Mouse (Mus musculus) MEL (cell line): ENCODE results near the gene Fam111a. TPM values are rescaled to one million over a fixed set of nuclear protein-coding genes. Genes with fewer than 3 reads are reported as not detected.

Experiments
- DNase-seq: peaks from one replicate; pipeline ENCODE4 v3.0.0; 2011; ENCODE audit warnings: low read depth, low spot score
- H3K27ac ChIP-seq: 2 replicates; pipeline ENCODE4 v1.5.1; 2012; ENCODE audit warnings: low read depth, mild to moderate bottlenecking, control low read depth, low read length, moderate library complexity; ENCODE audit not compliant: control insufficient read depth
- H3K27me3 ChIP-seq, 2 experiments: fragments of 150-350 bp in 1 of 2; sonication (generic) in 1 of 2; 2 replicates each; pipeline ENCODE4 v1.6.1; 2012; ENCODE audit warnings: low read length in 2 of 2, mild to moderate bottlenecking in 2 of 2, improper control_type of control experiment in 1 of 2, moderate library complexity in 1 of 2; ENCODE audit not compliant: insufficient read depth in 2 of 2, control insufficient read depth in 1 of 2
- H3K36me3 ChIP-seq, 2 experiments: 2 replicates each; pipeline ENCODE4 v1.6.1; 2012 to 2014; ENCODE audit warnings: low read length in 2 of 2, improper control_type of control experiment in 1 of 2, inconsistent platforms in 1 of 2, mild to moderate bottlenecking in 1 of 2; ENCODE audit not compliant: insufficient read depth in 2 of 2, control insufficient read depth in 1 of 2
- H3K4me1 ChIP-seq, 2 experiments: fragments of 150-350 bp in 1 of 2; sonication (generic) in 1 of 2; 2 replicates each; pipeline ENCODE4 v1.6.1; 2012; ENCODE audit warnings: low read length in 2 of 2, improper control_type of control experiment in 1 of 2, mild to moderate bottlenecking in 1 of 2; ENCODE audit not compliant: insufficient read depth in 2 of 2, control insufficient read depth in 1 of 2
- H3K4me3 ChIP-seq, 2 experiments: fragments of 150-350 bp in 1 of 2; sonication (generic) in 1 of 2; 2 replicates each; pipeline ENCODE4 v1.5.1; 2012; ENCODE audit warnings: low read depth in 2 of 2, low read length in 2 of 2, mild to moderate bottlenecking in 2 of 2, moderate library complexity in 2 of 2, control low read depth in 1 of 2, improper control_type of control experiment in 1 of 2; ENCODE audit not compliant: control insufficient read depth in 1 of 2, insufficient read depth in 1 of 2
- H3K79me2 ChIP-seq: 2 replicates; pipeline ENCODE4 v1.6.1; 2012; ENCODE audit warnings: mild to moderate bottlenecking, low read length, moderate library complexity; ENCODE audit not compliant: control insufficient read depth, poor library complexity, insufficient read depth
- H3K9ac ChIP-seq: 2 replicates; pipeline ENCODE4 v1.6.1; 2012; ENCODE audit warnings: low read depth, mild to moderate bottlenecking, control low read depth, low read length, moderate library complexity; ENCODE audit not compliant: control insufficient read depth, poor library complexity, severe bottlenecking
- H3K9me3 ChIP-seq: fragments of 150-350 bp; sonication (generic); replicated peaks from 2 replicates; pipeline ENCODE4 v1.6.1; 2012; ENCODE audit warnings: mild to moderate bottlenecking, low read length, improper control_type of control experiment, moderate library complexity; ENCODE audit not compliant: insufficient read depth
- ELF1 ChIP-seq: IDR thresholded peaks from 2 replicates; pipeline ENCODE4 v1.6.1; 2014; ENCODE audit warnings: low read depth, mild to moderate bottlenecking, inconsistent platforms, low read length, improper control_type of control experiment, moderate library complexity
- HCFC1 ChIP-seq: IDR thresholded peaks from 2 replicates; pipeline ENCODE4 v1.6.1; 2012; ENCODE audit warnings: low read depth, mild to moderate bottlenecking, inconsistent platforms, low read length, improper control_type of control experiment, moderate library complexity
- JUND ChIP-seq: IDR thresholded peaks from 2 replicates; pipeline ENCODE4 v1.6.1; 2011; ENCODE audit warnings: low read depth, mild to moderate bottlenecking, improper control_type of control experiment, low read length
- KAT2A ChIP-seq: conservative IDR thresholded peaks from 2 replicates; pipeline ENCODE4 v1.6.1; 2012; ENCODE audit warnings: low read depth, low read length, improper control_type of control experiment, inconsistent platforms
- MAFK ChIP-seq: IDR thresholded peaks from 2 replicates; pipeline ENCODE4 v1.6.1; 2011; ENCODE audit warnings: low read depth, mild to moderate bottlenecking, low read length, improper control_type of control experiment, borderline replicate concordance
- MAX ChIP-seq: IDR thresholded peaks from 2 replicates; pipeline ENCODE4 v1.6.1; 2011; ENCODE audit warnings: low read length, improper control_type of control experiment
- MYB ChIP-seq: IDR thresholded peaks from 2 replicates; pipeline ENCODE4 v1.6.1; 2011; ENCODE audit warnings: mild to moderate bottlenecking, low read depth, low read length, improper control_type of control experiment
- POLR2AphosphoS2 ChIP-seq: IDR thresholded peaks from 2 replicates; pipeline ENCODE4 v1.6.1; 2011; ENCODE audit warnings: low read length, improper control_type of control experiment
- POLR2AphosphoS5 ChIP-seq: IDR thresholded peaks from 2 replicates; pipeline ENCODE4 v1.6.1; 2012; ENCODE audit warnings: low read depth, borderline replicate concordance, mild to moderate bottlenecking, inconsistent platforms, low read length, moderate library complexity, mixed read lengths
- SMC3 ChIP-seq: IDR thresholded peaks from 2 replicates; pipeline ENCODE4 v1.6.1; 2011; ENCODE audit warnings: low read depth, low read length, improper control_type of control experiment
- TAL1 ChIP-seq: IDR thresholded peaks from 2 replicates; pipeline ENCODE4 v1.6.1; 2012; ENCODE audit warnings: mild to moderate bottlenecking, inconsistent platforms, low read length, moderate library complexity, mixed read lengths
- USF1 ChIP-seq: IDR thresholded peaks from 2 replicates; pipeline ENCODE4 v1.6.1; 2014; ENCODE audit warnings: low read depth, mild to moderate bottlenecking, inconsistent platforms, low read length, improper control_type of control experiment, moderate library complexity
- polyA plus RNA-seq, 2 experiments: library from polyadenylated mRNA; stranded (reverse) in 1 of 2; unstranded in 1 of 2; fragments of >175 nt in 1 of 2; fragments of >200 nt in 1 of 2; gene quantifications; 2 replicates each; pipeline versions ENCODE4 v1.2.1 to v1.2.4; 2012; ENCODE audit warnings: low replicate concordance in 2 of 2, low read depth in 1 of 2; ENCODE audit not compliant: insufficient read length in 2 of 2, insufficient read depth in 1 of 2, missing spikeins in 1 of 2
- total RNA-seq: library from RNA; depleted of rRNA; stranded (reverse); fragments of 300-350 nt; gene quantifications from 2 replicates; pipeline ENCODE4 v1.2.3, GENCODE M21; 2012

Fam111a gene
- total and polyA plus RNA-seq, 3 experiments: 56.1 to 157 (median 75.9) TPM

DNA sequence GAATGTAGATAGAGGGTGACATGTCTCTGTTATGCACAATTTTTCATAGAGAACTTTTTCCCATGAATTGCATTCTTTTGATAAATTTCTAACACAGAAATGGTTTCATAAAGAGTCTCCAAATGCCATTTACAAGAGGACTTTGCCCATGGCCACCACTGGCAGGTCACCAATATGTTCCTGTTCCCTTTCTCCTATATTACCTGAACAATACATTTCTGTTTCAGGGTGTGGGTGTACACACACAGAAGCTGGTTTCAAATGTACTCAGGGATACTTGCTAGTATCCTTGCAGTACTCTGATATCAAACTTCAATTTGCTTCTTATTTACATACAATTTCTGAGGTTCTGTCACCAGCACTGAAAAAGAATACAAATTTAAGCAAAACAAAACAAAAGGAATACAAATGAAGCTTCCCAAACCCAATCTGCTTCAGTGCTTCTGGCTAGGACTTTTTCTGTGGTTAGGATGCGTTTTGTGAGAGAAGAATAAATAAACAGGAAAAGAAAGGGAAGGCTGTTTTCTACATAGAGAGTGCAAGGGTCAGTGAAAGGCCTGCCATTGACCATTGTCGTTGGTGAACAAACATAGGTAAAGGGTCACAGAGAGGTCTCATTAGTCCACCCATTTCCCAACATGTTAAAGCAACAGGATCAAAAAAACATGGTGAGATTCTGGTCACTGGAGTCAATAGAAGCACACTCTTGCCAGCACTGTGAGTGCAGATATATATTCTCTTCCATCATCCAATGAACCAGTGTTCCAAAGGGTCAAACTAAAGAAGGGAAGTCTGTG lies 55.3 kb downstream of the Fam111a start:
- Histone ChIP-seq H3K27ac (no peak overlapping the region), H3K4me3 (no peak overlapping the region), H3K9ac (no peak overlapping the region), H3K9me3 (no peaks in the 10 kb centered on the region), H3K79me2 (no peaks in the 10 kb centered on the region)
- no peak for DNase-seq
- no peak for TF ChIP-seq JUND
- TF ChIP-seq TAL1: no peak
- TF ChIP-seq POLR2AphosphoS2: no peak
- TF ChIP-seq SMC3: no peak
- TF ChIP-seq MYB: no peak
- TF ChIP-seq POLR2AphosphoS5: no peak
- no peak for TF ChIP-seq HCFC1
- TF ChIP-seq, all 39 proteins: peak for 0
- H3K27me3 ChIP-seq: no peaks in the 10 kb centered on the region
- 0 out of 4 replicates have a peak, but pooled peaks cover 0 to 2% of the 10 kb centered on the region in 2 experiments for H3K36me3 ChIP-seq
- H3K4me1 ChIP-seq: no peaks in the 10 kb centered on the region

DNA sequence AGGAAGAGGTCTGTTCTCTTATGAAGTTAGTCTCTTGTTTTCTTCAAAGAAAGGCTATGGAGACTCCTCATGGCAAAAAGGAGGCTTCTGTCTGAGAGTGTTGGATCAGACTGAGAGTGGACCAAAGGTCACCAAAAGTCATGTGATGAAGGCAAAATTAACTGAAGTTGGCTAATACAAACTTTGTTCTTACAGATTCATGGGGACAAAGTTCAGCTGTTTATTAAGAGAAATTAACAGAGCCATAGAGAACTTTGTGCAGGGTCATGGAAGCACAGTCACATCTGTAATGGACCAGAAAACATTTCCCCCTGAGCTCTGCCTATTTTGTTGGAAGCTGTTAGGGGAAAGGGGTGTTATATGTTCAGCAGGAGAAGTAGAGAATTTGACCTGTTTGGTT lies 62.8 kb downstream of the Fam111a start:
- Histone ChIP-seq H3K27ac (no peak overlapping the region), H3K9me3 (no peaks in the 10 kb centered on the region), H3K4me3 (no peak overlapping the region), H3K9ac (no peak overlapping the region), H3K79me2 (no peaks in the 10 kb centered on the region), H3K36me3 (0 out of 4 replicates have a peak, but pooled peaks cover 0 to 2% of the 10 kb centered on the region in 2 experiments), H3K4me1 (no peaks in the 10 kb centered on the region), H3K27me3 (no peaks in the 10 kb centered on the region)
- no peak for DNase-seq
- no peak for TF ChIP-seq USF1

DNA sequence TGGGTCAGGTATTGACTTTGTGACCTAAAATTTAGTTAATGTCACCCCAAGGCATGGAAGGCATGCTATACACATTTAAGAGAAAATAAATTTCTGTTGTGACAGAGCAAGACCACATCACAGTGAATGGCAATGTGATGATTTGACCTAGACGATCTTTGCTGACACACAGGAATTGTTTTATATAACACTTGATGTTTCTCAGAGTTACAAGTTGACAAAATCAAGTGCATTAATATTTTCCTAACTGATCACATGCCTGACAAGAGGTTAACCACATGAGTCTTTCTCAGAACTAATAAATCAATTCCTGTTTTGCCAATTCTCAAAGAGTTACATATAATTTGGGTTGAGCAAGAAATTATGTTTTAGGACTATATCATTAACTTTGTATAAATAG lies 68.1 kb downstream of the Fam111a start:
- H3K4me3 ChIP-seq: no peak overlapping the region
- H3K4me1 ChIP-seq: no peaks in the 10 kb centered on the region
- H3K79me2 ChIP-seq: no peaks in the 10 kb centered on the region
- no peak for TF ChIP-seq KAT2A
- TF ChIP-seq TAL1: no peak
- no peak for TF ChIP-seq ELF1
- TF ChIP-seq MAFK: no peak
- TF ChIP-seq USF1: no peak
- TF ChIP-seq MAX: no peak
- no peak overlapping the region for H3K27ac ChIP-seq
- no peak overlapping the region for H3K9ac ChIP-seq
- no peaks in the 10 kb centered on the region for H3K9me3 ChIP-seq
- no peak for DNase-seq
- H3K36me3 ChIP-seq: no peaks in the 10 kb centered on the region
- no peaks in the 10 kb centered on the region for H3K27me3 ChIP-seq
